ENCODE assay signal across 8 mouse cellular contexts in the genomic region with DNA sequence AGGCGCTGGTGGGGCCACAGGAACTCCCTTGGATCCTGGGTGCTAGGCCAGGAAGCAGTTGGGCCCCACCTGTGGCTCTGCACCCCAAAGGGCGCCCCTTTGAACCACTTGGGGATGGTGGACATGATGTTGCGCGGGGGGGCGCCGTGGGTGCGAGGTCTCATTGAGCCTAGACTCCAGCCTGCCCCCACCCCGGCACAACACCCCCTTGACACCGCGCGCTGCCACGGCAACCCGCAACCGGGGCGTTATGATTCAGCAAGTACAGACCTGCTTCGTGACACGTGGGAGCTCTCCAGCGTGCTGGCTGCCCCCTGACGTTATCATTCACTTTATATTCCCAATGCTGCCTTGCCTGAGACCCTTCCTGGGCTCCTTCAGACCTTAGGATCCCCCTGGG. TPM values are rescaled to one million over a fixed set of nuclear protein-coding genes. Genes with fewer than 3 reads are reported as not detected.
A peak's percentile ranks its signal among the peaks of the same experiment; 100 is the strongest.
DNase-seq lines count a peak whose midpoint lies in the region; ATAC-seq lines count a peak whose summit lies in the region.

A gene (minus strand): TSS at position 186 of the 400 bp plus-strand sequence.

- ATAC-seq in limb, embryonic 15.5 days (ENCODE audit: insufficient number of reproducible peaks, low FRiP score, low TSS enrichment, low read depth), result no peak
- no peak for ATAC-seq in stomach, embryonic 14.5 days (ENCODE audit: insufficient number of reproducible peaks, insufficient read depth, low FRiP score, low read depth)

- peak; percentile 22 for DNase-seq in adrenal gland, postnatal 10 days
- DNase-seq in adrenal gland, postnatal 4 days (ENCODE audit: low spot score in 2 of 2), result no peak
- peak; percentile 19 for DNase-seq in 416B (ENCODE audit: low read depth)
- peak; percentile 33 for DNase-seq in forebrain, embryonic 10.5 days (ENCODE audit: extremely low spot score, low spot score)
- DNase-seq in cerebellum, postnatal 14 days, result no peak
- no peak for DNase-seq in frontal cortex, postnatal 25 days (ENCODE audit: low spot score in 2 of 2)

- H3K9ac ChIP-seq in limb, embryonic 15.5 days, result no peak within 1 kb of the TSS
- H3K9ac ChIP-seq in stomach, embryonic 14.5 days (replicated peaks; ENCODE audit: low read depth, low read length), result no peak within 1 kb of the TSS

- peak within 1 kb of the TSS; percentile 42 for H3K4me2 ChIP-seq in limb, embryonic 15.5 days
- H3K4me2 ChIP-seq in stomach, embryonic 14.5 days (replicated peaks; ENCODE audit: low read depth, low read length), result peak within 1 kb of the TSS; percentile 41

- peak within 1 kb of the TSS; percentile 69 for H3K27ac ChIP-seq in forebrain, embryonic 10.5 days
- no peak within 1 kb of the TSS for H3K27ac ChIP-seq in limb, embryonic 15.5 days
- no peak within 1 kb of the TSS for H3K27ac ChIP-seq in stomach, embryonic 14.5 days (ENCODE audit: low read length)

- peaks cover 23% of the 10 kb centered on the region for H3K4me1 ChIP-seq in forebrain, embryonic 10.5 days
- peaks cover 13% of the 10 kb centered on the region for H3K4me1 ChIP-seq in limb, embryonic 15.5 days
- no peaks in the 10 kb centered on the region for H3K4me1 ChIP-seq in stomach, embryonic 14.5 days (ENCODE audit: control insufficient read depth, insufficient read depth, low read length)

- 2% methylated on average over 19 of the region's 19 CpGs for WGBS in forebrain, embryonic 10.5 days
- whole genome bisulfite sequencing in limb, embryonic 15.5 days, result under 1% methylated on average over 18 of the region's 19 CpGs
- under 1% methylated on average over 18 of the region's 19 CpGs for WGBS in stomach, embryonic 14.5 days

- H3K27me3 ChIP-seq in forebrain, embryonic 10.5 days (ENCODE audit: poor library complexity, severe bottlenecking), result peaks cover 45% of the 10 kb centered on the region
- peaks cover 10% of the 10 kb centered on the region for H3K27me3 ChIP-seq in limb, embryonic 15.5 days
- peaks cover 5% of the 10 kb centered on the region; the same call in 1 of the 2 replicates for H3K27me3 ChIP-seq in stomach, embryonic 14.5 days (ENCODE audit: control insufficient read depth, insufficient read depth, low read length)

- H3K4me3 ChIP-seq in forebrain, embryonic 10.5 days, result peak within 1 kb of the TSS; percentile 45
- H3K4me3 ChIP-seq in limb, embryonic 15.5 days, result peak within 1 kb of the TSS; percentile 20; the same call in 1 of the 2 replicates
- H3K4me3 ChIP-seq in stomach, embryonic 14.5 days (ENCODE audit: low read depth, low read length), result no peak within 1 kb of the TSS

- no peaks in the 10 kb centered on the region for H3K36me3 ChIP-seq in forebrain, embryonic 10.5 days (replicated peaks)
- no peaks in the 10 kb centered on the region for H3K36me3 ChIP-seq in limb, embryonic 15.5 days
- H3K36me3 ChIP-seq in stomach, embryonic 14.5 days (ENCODE audit: control insufficient read depth, insufficient read depth, low read length), result no peaks in the 10 kb centered on the region

- no peaks in the 10 kb centered on the region for H3K9me3 ChIP-seq in forebrain, embryonic 10.5 days
- no peaks in the 10 kb centered on the region for H3K9me3 ChIP-seq in limb, embryonic 15.5 days
- H3K9me3 ChIP-seq in stomach, embryonic 14.5 days (ENCODE audit: control insufficient read depth, low read depth, low read length), result no peaks in the 10 kb centered on the region

RNA-seq across cellular contexts. Expression of the gene that starts here (rescaled TPM):
- total RNA-seq in adrenal gland, postnatal 10 days (2021), result not detected
- total RNA-seq in adrenal gland, postnatal 4 days (2021), result under 1 TPM in 1 of 2 experiments, not detected in 1; 0.20 TPM
- polyA plus RNA-seq in forebrain, embryonic 10.5 days (2016; fragmentation: Nextera tagmentation; extraction: Ambion mirVana), result 0.36 TPM in 1 of 2 replicates, not detected in the other
- not detected in 2 replicates for polyA plus RNA-seq in limb, embryonic 15.5 days (2015; fragmentation: Nextera tagmentation; extraction: Ambion mirVana)
- polyA plus RNA-seq in stomach, embryonic 14.5 days (2014; fragmentation: Nextera tagmentation; extraction: Ambion mirVana), result not detected in 2 replicates

Comparison
In these comparisons a context has a peak if more than half of its experiments do, and no peak if none do; other contexts are left out.
1. Peak in DNase-seq in adrenal gland, postnatal 10 days; RNA of the gene not detected or under 1 TPM.
2. Peak in DNase-seq, H3K4me3 ChIP-seq and H3K27ac ChIP-seq in forebrain, embryonic 10.5 days; RNA of the gene not detected or under 1 TPM.